ENCODE assay signal across 8 mouse cellular contexts in the genomic region with DNA sequence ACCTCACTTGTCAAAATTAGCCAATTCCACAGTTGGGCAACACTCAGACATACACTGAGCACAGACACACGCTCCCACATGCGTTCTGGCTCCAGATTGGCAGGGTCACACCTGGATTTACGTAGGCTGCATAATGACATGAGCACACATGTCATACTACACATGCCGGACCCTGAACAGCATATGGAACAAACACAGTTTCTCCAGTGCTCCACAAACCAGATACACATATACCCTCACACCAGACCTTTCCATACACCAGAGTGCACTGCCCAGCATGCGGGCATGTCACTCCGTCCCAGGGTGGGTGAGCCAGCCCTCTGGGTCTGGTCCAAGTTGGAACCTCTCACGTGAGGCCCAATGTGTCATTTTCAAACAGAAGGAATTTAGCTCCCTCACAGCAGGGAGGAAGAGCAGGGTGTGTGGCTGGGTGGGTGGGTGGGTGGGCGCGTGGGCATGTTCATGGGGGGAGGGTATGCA. TPM values are rescaled to one million over a fixed set of nuclear protein-coding genes. Genes with fewer than 3 reads are reported as not detected.
DNase-seq lines count a peak whose midpoint lies in the region; ATAC-seq lines count a peak whose summit lies in the region.
"Had no signal": no experiment of that assay in that cellular context is flagged by ENCODE, and none has a peak within 500 bp of the region (broad histone marks: within the 10 kb centered on the region; RNA-seq: fewer than 3 reads in every experiment).

A gene (plus strand): TSS at position 430 of the 480 bp plus-strand sequence.

- no peak within 1 kb of the TSS for H3K27ac ChIP-seq in lung, embryonic 16.5 days (ENCODE audit: low read length)
- no peak within 1 kb of the TSS for H3K27ac ChIP-seq in hindbrain, embryonic 12.5 days
- no peak within 1 kb of the TSS for H3K27ac ChIP-seq in limb, embryonic 12.5 days
- no peak within 1 kb of the TSS for H3K27ac ChIP-seq in stomach, embryonic 14.5 days (ENCODE audit: low read length)

- WGBS in lung, embryonic 16.5 days, result 50% methylated on average over 9 of the region's 9 CpGs
- WGBS in hindbrain, embryonic 12.5 days, result 73% methylated on average over 9 of the region's 9 CpGs
- WGBS in limb, embryonic 12.5 days, result 75% methylated on average over 9 of the region's 9 CpGs
- 69% methylated on average over 9 of the region's 9 CpGs for WGBS in stomach, embryonic 14.5 days

- H3K4me3 ChIP-seq in lung, embryonic 16.5 days (ENCODE audit: low read length), result no peak within 1 kb of the TSS; the same call in 1 of the 2 replicates
- no peak within 1 kb of the TSS for H3K4me3 ChIP-seq in hindbrain, embryonic 12.5 days
- peak within 1 kb of the TSS; percentile 45 for H3K4me3 ChIP-seq in limb, embryonic 12.5 days (replicated peaks)
- no peak within 1 kb of the TSS for H3K4me3 ChIP-seq in stomach, embryonic 14.5 days (ENCODE audit: low read depth, low read length)

- no peak within 1 kb of the TSS for H3K9ac ChIP-seq in lung, embryonic 16.5 days (ENCODE audit: low read length)
- no peak within 1 kb of the TSS for H3K9ac ChIP-seq in hindbrain, embryonic 12.5 days
- no peak within 1 kb of the TSS; the same call in 1 of the 2 replicates for H3K9ac ChIP-seq in limb, embryonic 12.5 days (replicated peaks)
- H3K9ac ChIP-seq in stomach, embryonic 14.5 days (replicated peaks; ENCODE audit: low read depth, low read length), result no peak within 1 kb of the TSS

- no peak for ATAC-seq in lung, embryonic 16.5 days (ENCODE audit: low read depth)
- no peak for ATAC-seq in hindbrain, embryonic 12.5 days (ENCODE audit: low FRiP score)
- peak; percentile 32; the same call in 1 of the 2 replicates for ATAC-seq in limb, embryonic 12.5 days (ENCODE audit: insufficient number of reproducible peaks, insufficient read depth, low FRiP score, low TSS enrichment, low read depth)
- no peak for ATAC-seq in stomach, embryonic 14.5 days (ENCODE audit: insufficient number of reproducible peaks, insufficient read depth, low FRiP score, low read depth)

- no peaks in the 10 kb centered on the region for H3K27me3 ChIP-seq in lung, embryonic 16.5 days (ENCODE audit: control insufficient read depth, insufficient read depth, low read depth, low read length)
- peaks cover 17% of the 10 kb centered on the region for H3K27me3 ChIP-seq in hindbrain, embryonic 12.5 days
- H3K27me3 ChIP-seq in limb, embryonic 12.5 days, result peaks cover 41% of the 10 kb centered on the region
- no peaks in the 10 kb centered on the region for H3K27me3 ChIP-seq in stomach, embryonic 14.5 days (ENCODE audit: control insufficient read depth, insufficient read depth, low read length)

- DNase-seq in lung, postnatal 25 days (ENCODE audit: low spot score), result no peak
- no peak for DNase-seq in spleen, postnatal 10 days (ENCODE audit: low spot score in 2 of 2)
- no peak for DNase-seq in thymus, postnatal 25 days
- DNase-seq: kidney, adult 8-10 months had no signal

- peak within 1 kb of the TSS; percentile 92 for H3K4me2 ChIP-seq in lung, embryonic 16.5 days (ENCODE audit: low read depth, low read length)
- peak within 1 kb of the TSS; percentile 83 for H3K4me2 ChIP-seq in hindbrain, embryonic 12.5 days (replicated peaks)
- peak within 1 kb of the TSS; percentile 87 for H3K4me2 ChIP-seq in limb, embryonic 12.5 days
- H3K4me2 ChIP-seq in stomach, embryonic 14.5 days (replicated peaks; ENCODE audit: low read depth, low read length), result 0 out of 2 replicates have a peak within 1 kb of the TSS, but pooled peaks have one; percentile 86

- H3K36me3 ChIP-seq in lung, embryonic 16.5 days (ENCODE audit: control insufficient read depth, insufficient read depth, low read length), result no peaks in the 10 kb centered on the region
- no peaks in the 10 kb centered on the region for H3K36me3 ChIP-seq in hindbrain, embryonic 12.5 days
- no peaks in the 10 kb centered on the region for H3K36me3 ChIP-seq in limb, embryonic 12.5 days
- no peaks in the 10 kb centered on the region for H3K36me3 ChIP-seq in stomach, embryonic 14.5 days (ENCODE audit: control insufficient read depth, insufficient read depth, low read length)

- H3K9me3 ChIP-seq in lung, embryonic 16.5 days (ENCODE audit: control insufficient read depth, low read length), result no peaks in the 10 kb centered on the region
- no peaks in the 10 kb centered on the region for H3K9me3 ChIP-seq in hindbrain, embryonic 12.5 days (replicated peaks)
- no peaks in the 10 kb centered on the region for H3K9me3 ChIP-seq in limb, embryonic 12.5 days
- H3K9me3 ChIP-seq in stomach, embryonic 14.5 days (ENCODE audit: control insufficient read depth, low read depth, low read length), result no peaks in the 10 kb centered on the region

- peaks cover 8% of the 10 kb centered on the region for H3K4me1 ChIP-seq in lung, embryonic 16.5 days (replicated peaks; ENCODE audit: control insufficient read depth, insufficient read depth, low read length)
- peaks cover 14% of the 10 kb centered on the region for H3K4me1 ChIP-seq in hindbrain, embryonic 12.5 days
- H3K4me1 ChIP-seq in limb, embryonic 12.5 days (replicated peaks), result peaks cover 13% of the 10 kb centered on the region
- 0 out of 2 replicates have a peak, but pooled peaks cover 4% of the 10 kb centered on the region for H3K4me1 ChIP-seq in stomach, embryonic 14.5 days (ENCODE audit: control insufficient read depth, insufficient read depth, low read length)

RNA-seq across cellular contexts. Expression of the gene that starts here (rescaled TPM):
- 0.10 and 0.21 TPM in 2 replicates for polyA plus RNA-seq in lung, embryonic 16.5 days (2015; fragmentation: Nextera tagmentation; extraction: Ambion mirVana)
- polyA plus RNA-seq in hindbrain, embryonic 12.5 days (2016; fragmentation: Nextera tagmentation; extraction: Ambion mirVana), result 0.61 and 0.94 TPM in 2 replicates
- polyA plus RNA-seq in limb, embryonic 12.5 days (2016; fragmentation: Nextera tagmentation; extraction: Ambion mirVana), result 0.41 and 0.47 TPM in 2 replicates
- 0.35 and 0.38 TPM in 2 replicates for polyA plus RNA-seq in stomach, embryonic 14.5 days (2014; fragmentation: Nextera tagmentation; extraction: Ambion mirVana)

Comparison
In these comparisons a context has a peak if more than half of its experiments do, and no peak if none do; other contexts are left out.
1. Peak in ATAC-seq, H3K4me3 ChIP-seq and H3K4me2 ChIP-seq in limb, embryonic 12.5 days; RNA of the gene not detected or under 1 TPM.